Mouse (Mus musculus) thymus, adult 2 months (tissue): ENCODE data around the gene Fam71f1.

ENCODE experiments used
- CTCF ChIP-seq: fragments of 200-500 bp; IDR thresholded peaks from 2 replicates; pipeline ENCODE4 v1.5.1; 2012; ENCODE audit warnings: mild to moderate bottlenecking, control low read depth, low read length, moderate library complexity, borderline replicate concordance; ENCODE audit not compliant: control insufficient read depth, poor library complexity, insufficient read depth; ENCODE audit errors: extremely low read depth
- POLR2A ChIP-seq: fragments of 200-500 bp; IDR thresholded peaks from 2 replicates; pipeline ENCODE4 v1.6.1; 2012; ENCODE audit warnings: mild to moderate bottlenecking, low read length, control low read depth, moderate library complexity; ENCODE audit not compliant: control insufficient read depth, poor library complexity, insufficient read depth; ENCODE audit errors: extremely low read depth

GRCm38 (mm10) chr6:29278513-29279267, 40.2 kb upstream of the Fam71f1 start:
- no peak for TF ChIP-seq POLR2A
- no peak for TF ChIP-seq CTCF
